Mouse (Mus musculus) MEL (cell line): ENCODE data around the gene Pink1. TPM values are rescaled to one million over a fixed set of nuclear protein-coding genes. Genes with fewer than 3 reads are reported as not detected.
A peak's percentile ranks its signal among the peaks of the same experiment; 100 is the strongest.

ENCODE experiments used
- DNase-seq: peaks from one replicate; pipeline ENCODE4 v3.0.0; 2011; ENCODE audit warnings: low read depth, low spot score
- H3K27ac ChIP-seq: 2 replicates; pipeline ENCODE4 v1.5.1; 2012; ENCODE audit warnings: low read depth, mild to moderate bottlenecking, control low read depth, low read length, moderate library complexity; ENCODE audit not compliant: control insufficient read depth
- H3K27me3 ChIP-seq, 2 experiments: fragments of 150-350 bp in 1 of 2; sonication (generic) in 1 of 2; 2 replicates each; pipeline ENCODE4 v1.6.1; 2012; ENCODE audit warnings: low read length in 2 of 2, mild to moderate bottlenecking in 2 of 2, improper control_type of control experiment in 1 of 2, moderate library complexity in 1 of 2; ENCODE audit not compliant: insufficient read depth in 2 of 2, control insufficient read depth in 1 of 2
- H3K36me3 ChIP-seq, 2 experiments: 2 replicates each; pipeline ENCODE4 v1.6.1; 2012 to 2014; ENCODE audit warnings: low read length in 2 of 2, improper control_type of control experiment in 1 of 2, inconsistent platforms in 1 of 2, mild to moderate bottlenecking in 1 of 2; ENCODE audit not compliant: insufficient read depth in 2 of 2, control insufficient read depth in 1 of 2
- H3K4me1 ChIP-seq, 2 experiments: fragments of 150-350 bp in 1 of 2; sonication (generic) in 1 of 2; 2 replicates each; pipeline ENCODE4 v1.6.1; 2012; ENCODE audit warnings: low read length in 2 of 2, improper control_type of control experiment in 1 of 2, mild to moderate bottlenecking in 1 of 2; ENCODE audit not compliant: insufficient read depth in 2 of 2, control insufficient read depth in 1 of 2
- H3K4me3 ChIP-seq, 2 experiments: fragments of 150-350 bp in 1 of 2; sonication (generic) in 1 of 2; 2 replicates each; pipeline ENCODE4 v1.5.1; 2012; ENCODE audit warnings: low read depth in 2 of 2, low read length in 2 of 2, mild to moderate bottlenecking in 2 of 2, moderate library complexity in 2 of 2, control low read depth in 1 of 2, improper control_type of control experiment in 1 of 2; ENCODE audit not compliant: control insufficient read depth in 1 of 2, insufficient read depth in 1 of 2
- H3K79me2 ChIP-seq: 2 replicates; pipeline ENCODE4 v1.6.1; 2012; ENCODE audit warnings: mild to moderate bottlenecking, low read length, moderate library complexity; ENCODE audit not compliant: control insufficient read depth, poor library complexity, insufficient read depth
- H3K9ac ChIP-seq: 2 replicates; pipeline ENCODE4 v1.6.1; 2012; ENCODE audit warnings: low read depth, mild to moderate bottlenecking, control low read depth, low read length, moderate library complexity; ENCODE audit not compliant: control insufficient read depth, poor library complexity, severe bottlenecking
- H3K9me3 ChIP-seq: fragments of 150-350 bp; sonication (generic); replicated peaks from 2 replicates; pipeline ENCODE4 v1.6.1; 2012; ENCODE audit warnings: mild to moderate bottlenecking, low read length, improper control_type of control experiment, moderate library complexity; ENCODE audit not compliant: insufficient read depth
- BHLHE40 ChIP-seq: IDR thresholded peaks from 2 replicates; pipeline ENCODE4 v1.6.1; 2012; ENCODE audit warnings: low read depth, mild to moderate bottlenecking, inconsistent platforms, low read length, improper control_type of control experiment, borderline replicate concordance
- CTCF ChIP-seq, 3 experiments: IDR thresholded peaks in 2 of 3; conservative IDR thresholded peaks in 1 of 3; 2 replicates each; pipeline ENCODE4 v1.5.1; 2011 to 2012; ENCODE audit warnings: low read length in 3 of 3, low read depth in 2 of 3, mild to moderate bottlenecking in 2 of 3, improper control_type of control experiment in 1 of 3, inconsistent platforms in 1 of 3, mixed read lengths in 1 of 3, moderate library complexity in 1 of 3; ENCODE audit not compliant: control insufficient read depth in 1 of 3, insufficient read depth in 1 of 3, poor library complexity in 1 of 3, severe bottlenecking in 1 of 3
- ETS1 ChIP-seq: IDR thresholded peaks from 2 replicates; pipeline ENCODE4 v1.6.1; 2012; ENCODE audit warnings: low read depth, mild to moderate bottlenecking, inconsistent platforms, low read length, improper control_type of control experiment, moderate library complexity
- HCFC1 ChIP-seq: IDR thresholded peaks from 2 replicates; pipeline ENCODE4 v1.6.1; 2012; ENCODE audit warnings: low read depth, mild to moderate bottlenecking, inconsistent platforms, low read length, improper control_type of control experiment, moderate library complexity
- KAT2A ChIP-seq: conservative IDR thresholded peaks from 2 replicates; pipeline ENCODE4 v1.6.1; 2012; ENCODE audit warnings: low read depth, low read length, improper control_type of control experiment, inconsistent platforms
- MAFK ChIP-seq: IDR thresholded peaks from 2 replicates; pipeline ENCODE4 v1.6.1; 2011; ENCODE audit warnings: low read depth, mild to moderate bottlenecking, low read length, improper control_type of control experiment, borderline replicate concordance
- MAX ChIP-seq: IDR thresholded peaks from 2 replicates; pipeline ENCODE4 v1.6.1; 2011; ENCODE audit warnings: low read length, improper control_type of control experiment
- MAZ ChIP-seq: IDR thresholded peaks from 2 replicates; pipeline ENCODE4 v1.6.1; 2012; ENCODE audit warnings: low read depth, mild to moderate bottlenecking, inconsistent platforms, low read length, improper control_type of control experiment
- MEF2A ChIP-seq: IDR thresholded peaks from 2 replicates; pipeline ENCODE4 v1.6.1; 2014; ENCODE audit warnings: low read depth, mild to moderate bottlenecking, inconsistent platforms, low read length, improper control_type of control experiment; ENCODE audit not compliant: poor library complexity, insufficient replicate concordance, severe bottlenecking; ENCODE audit errors: extremely low read depth
- MYC ChIP-seq: IDR thresholded peaks from 2 replicates; pipeline ENCODE4 v1.6.1; 2011; ENCODE audit warnings: low read depth, mild to moderate bottlenecking, low read length, improper control_type of control experiment, moderate library complexity
- NRF1 ChIP-seq: IDR thresholded peaks from 2 replicates; pipeline ENCODE4 v1.6.1; 2014; ENCODE audit warnings: low read depth, mild to moderate bottlenecking, inconsistent platforms, low read length, improper control_type of control experiment, moderate library complexity; ENCODE audit not compliant: poor library complexity, insufficient read depth, severe bottlenecking
- POLR2A ChIP-seq, 2 experiments: IDR thresholded peaks; 2 replicates each; pipeline ENCODE4 v1.6.1; 2011 to 2012; ENCODE audit warnings: low read length in 2 of 2, mild to moderate bottlenecking in 2 of 2, control low read depth in 1 of 2, improper control_type of control experiment in 1 of 2, low read depth in 1 of 2, moderate library complexity in 1 of 2; ENCODE audit not compliant: control insufficient read depth in 1 of 2, insufficient read depth in 1 of 2, poor library complexity in 1 of 2
- RAD21 ChIP-seq: IDR thresholded peaks from 2 replicates; pipeline ENCODE4 v1.6.1; 2011; ENCODE audit warnings: mild to moderate bottlenecking, low read depth, low read length, improper control_type of control experiment
- SMC3 ChIP-seq: IDR thresholded peaks from 2 replicates; pipeline ENCODE4 v1.6.1; 2011; ENCODE audit warnings: low read depth, low read length, improper control_type of control experiment
- TAL1 ChIP-seq: IDR thresholded peaks from 2 replicates; pipeline ENCODE4 v1.6.1; 2012; ENCODE audit warnings: mild to moderate bottlenecking, inconsistent platforms, low read length, moderate library complexity, mixed read lengths
- TCF12 ChIP-seq: IDR thresholded peaks from 2 replicates; pipeline ENCODE4 v1.6.1; 2014; ENCODE audit warnings: low read depth, mild to moderate bottlenecking, inconsistent platforms, low read length, improper control_type of control experiment, moderate library complexity
- UBTF ChIP-seq: IDR thresholded peaks from 2 replicates; pipeline ENCODE4 v1.6.1; 2012; ENCODE audit warnings: low read depth, mild to moderate bottlenecking, inconsistent platforms, low read length, improper control_type of control experiment, moderate library complexity, borderline replicate concordance; ENCODE audit not compliant: insufficient read depth
- ZMIZ1 ChIP-seq: IDR thresholded peaks from 2 replicates; pipeline ENCODE4 v1.6.1; 2012; ENCODE audit warnings: low read depth, mild to moderate bottlenecking, inconsistent platforms, low read length, improper control_type of control experiment, moderate library complexity
- polyA plus RNA-seq, 2 experiments: library from polyadenylated mRNA; stranded (reverse) in 1 of 2; unstranded in 1 of 2; fragments of >175 nt in 1 of 2; fragments of >200 nt in 1 of 2; gene quantifications; 2 replicates each; pipeline versions ENCODE4 v1.2.1 to v1.2.4; 2012; ENCODE audit warnings: low replicate concordance in 2 of 2, low read depth in 1 of 2; ENCODE audit not compliant: insufficient read length in 2 of 2, insufficient read depth in 1 of 2, missing spikeins in 1 of 2
- total RNA-seq: library from RNA; depleted of rRNA; stranded (reverse); fragments of 300-350 nt; gene quantifications from 2 replicates; pipeline ENCODE4 v1.2.3, GENCODE M21; 2012

The Pink1 gene
- total and polyA plus RNA-seq, 3 experiments: 21.2 to 22.1 TPM; not detected in 1

DNA sequence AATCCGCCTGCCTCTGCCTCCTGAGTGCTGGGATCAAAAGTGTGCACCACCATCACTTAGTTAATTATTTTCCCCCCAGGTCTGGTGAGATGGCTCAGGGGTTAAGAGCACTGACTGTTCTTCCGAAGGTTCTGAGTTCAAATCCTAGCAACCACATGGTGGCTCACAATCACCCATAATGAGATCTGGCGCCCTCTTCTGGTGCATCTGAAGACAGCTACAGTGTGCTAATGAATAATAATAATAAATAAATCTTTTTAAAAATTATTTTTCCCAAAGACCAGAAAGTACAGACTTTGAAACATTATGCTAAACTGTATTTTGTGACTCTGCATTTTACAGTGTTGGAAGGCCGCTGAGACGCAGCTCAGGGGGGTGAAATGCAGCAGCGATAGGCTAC is 9.5 kb upstream of the Pink1 start:
- no peaks in the 10 kb centered on the region for H3K9me3 ChIP-seq
- no peak overlapping the region for H3K27ac ChIP-seq
- TF ChIP-seq CTCF (IDR thresholded peaks at IDR 0.05 in 2 of 3, conservative IDR thresholded peaks at IDR 0.05 in 1 of 3; ENCODE audit: control insufficient read depth in 1 of 3, insufficient read depth in 1 of 3, low read depth in 2 of 3, low read length in 3 of 3, poor library complexity in 1 of 3, severe bottlenecking in 1 of 3): peak in 2 of 3 experiments; percentile 16 to 22; a peak in 3 of 6 replicates
- TF ChIP-seq TCF12: no peak
- DNase-seq: no peak
- H3K4me1 ChIP-seq: peaks cover 7 to 19% of the 10 kb centered on the region in 2 experiments; a peak in 3 of 4 replicates
- peaks cover 0 to 7% of the 10 kb centered on the region in 2 experiments; a peak in 2 of 4 replicates for H3K36me3 ChIP-seq
- H3K27me3 ChIP-seq: no peaks in the 10 kb centered on the region; a peak in 1 of 4 replicates
- H3K79me2 ChIP-seq: no peaks in the 10 kb centered on the region
- no peak overlapping the region for H3K9ac ChIP-seq
- H3K4me3 ChIP-seq: no peak overlapping the region

DNA sequence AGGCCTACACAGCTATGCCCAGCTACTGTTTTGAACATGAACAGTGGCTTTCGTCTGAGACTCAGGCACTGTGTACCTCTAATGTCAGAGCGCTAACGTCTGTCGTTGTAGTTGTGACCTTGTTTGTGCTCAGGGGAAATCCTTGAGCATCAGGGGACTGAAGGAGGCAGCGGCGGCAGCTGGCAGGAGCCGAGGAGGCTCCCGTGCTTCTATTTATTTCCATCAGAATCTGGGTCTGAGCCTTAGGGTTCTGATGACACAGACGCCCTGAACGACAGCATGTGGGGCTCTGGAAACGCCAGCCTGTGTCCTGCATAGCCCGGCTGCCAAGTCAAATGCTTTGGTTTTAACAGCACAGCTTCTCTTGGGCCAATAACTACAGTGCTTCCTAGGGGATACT is 8.9 kb upstream of the Pink1 start:
- H3K4me3 ChIP-seq: no peak overlapping the region
- peaks cover 0 to 3% of the 10 kb centered on the region in 2 experiments; a peak in 2 of 4 replicates for H3K36me3 ChIP-seq
- no peak overlapping the region for H3K9ac ChIP-seq
- no peaks in the 10 kb centered on the region; a peak in 1 of 4 replicates for H3K27me3 ChIP-seq
- no peaks in the 10 kb centered on the region for H3K79me2 ChIP-seq
- peaks cover 2 to 13% of the 10 kb centered on the region in 2 experiments; a peak in 3 of 4 replicates for H3K4me1 ChIP-seq
- TF ChIP-seq TAL1 (no peak), KAT2A (no peak), ETS1 (no peak), RAD21 (no peak), MAFK (no peak), POLR2A (IDR thresholded peaks at IDR 0.05; ENCODE audit: control insufficient read depth in 1 of 2, insufficient read depth in 1 of 2, low read depth in 1 of 2, low read length in 2 of 2, poor library complexity in 1 of 2) (no peak), CTCF (IDR thresholded peaks at IDR 0.05 in 2 of 3, conservative IDR thresholded peaks at IDR 0.05 in 1 of 3; ENCODE audit: control insufficient read depth in 1 of 3, insufficient read depth in 1 of 3, low read depth in 2 of 3, low read length in 3 of 3, poor library complexity in 1 of 3, severe bottlenecking in 1 of 3) (no peak), MAX (no peak)
- no peak for DNase-seq
- H3K27ac ChIP-seq: no peak overlapping the region
- no peaks in the 10 kb centered on the region for H3K9me3 ChIP-seq

DNA sequence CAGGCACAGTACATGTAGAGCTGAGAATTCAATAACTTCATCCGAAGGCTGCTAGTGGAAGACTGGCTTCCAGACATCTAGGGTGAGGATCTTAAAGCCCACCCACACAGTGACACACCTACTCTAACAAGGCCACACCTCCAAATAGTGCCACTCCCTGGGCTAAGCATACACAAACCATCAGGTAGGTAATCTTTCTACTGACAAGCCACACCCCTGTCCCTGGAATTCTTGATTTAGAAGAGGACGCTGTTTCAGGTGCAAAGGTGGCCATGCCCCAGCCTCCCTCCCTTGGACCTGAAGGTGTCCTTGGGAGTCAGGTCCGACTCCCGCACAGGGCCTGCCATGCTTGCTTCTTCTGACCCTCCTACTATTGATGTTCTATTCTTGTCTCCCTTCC is 7.0 kb upstream of the Pink1 start:
- no peaks in the 10 kb centered on the region; a peak in 1 of 4 replicates for H3K27me3 ChIP-seq
- H3K4me1 ChIP-seq: peaks cover 2 to 11% of the 10 kb centered on the region in 2 experiments; a peak in 3 of 4 replicates
- no peaks in the 10 kb centered on the region for H3K9me3 ChIP-seq
- H3K4me3 ChIP-seq: no peak overlapping the region
- H3K79me2 ChIP-seq: no peaks in the 10 kb centered on the region
- no peak for DNase-seq
- H3K9ac ChIP-seq: no peak overlapping the region
- no peak for TF ChIP-seq BHLHE40
- no peak for TF ChIP-seq MAFK
- no peak for TF ChIP-seq TAL1
- no peak for TF ChIP-seq HCFC1
- TF ChIP-seq KAT2A: no peak
- no peak for TF ChIP-seq RAD21
- TF ChIP-seq ZMIZ1: no peak
- TF ChIP-seq ETS1: no peak
- no peak for TF ChIP-seq MYC
- TF ChIP-seq MAX: no peak
- TF ChIP-seq UBTF: no peak
- no peak for TF ChIP-seq SMC3
- no peak for TF ChIP-seq MAZ
- TF ChIP-seq NRF1: no peak
- TF ChIP-seq MEF2A: no peak
- H3K27ac ChIP-seq: no peak overlapping the region
- peaks cover 0 to 3% of the 10 kb centered on the region in 2 experiments; a peak in 2 of 4 replicates for H3K36me3 ChIP-seq
